Mouse (Mus musculus) spleen, postnatal 36 days (tissue): ENCODE measurements around the gene Pyroxd1.

Experiments
- DNase-seq, 2 experiments: peaks; one replicate each; pipeline ENCODE4 v3.0.0; 2022; ENCODE audit warnings: low spot score in 2 of 2, mixed read lengths in 1 of 2

Gene Pyroxd1

GRCm38 (mm10) chr6:142369568-142369967 lies 24.1 kb downstream of the Pyroxd1 start:
- DNase-seq: no peak

GRCm38 (mm10) chr6:142377081-142377480 lies 31.6 kb downstream of the Pyroxd1 start:
- no peak for DNase-seq

GRCm38 (mm10) chr6:142378576-142379330 lies 33.3 kb downstream of the Pyroxd1 start:
- no peak for DNase-seq

- no peak for DNase-seq
Measured at GRCm38 (mm10) chr6:142379961-142380360, 34.5 kb downstream of the Pyroxd1 start.

- DNase-seq: no peak
Measured at GRCm38 (mm10) chr6:142381615-142382014, 36.2 kb downstream of the Pyroxd1 start.

- no peak for DNase-seq
Measured at GRCm38 (mm10) chr6:142384521-142384920, 39.1 kb downstream of the Pyroxd1 start.

- no peak for DNase-seq
Measured at GRCm38 (mm10) chr6:142386285-142387010, 41.0 kb downstream of the Pyroxd1 start.

GRCm38 (mm10) chr6:142387011-142387754 lies 41.7 kb downstream of the Pyroxd1 start, which contains the start of the genes Recql and Golt1b:
Recql (minus strand) TSS chr6:142387087.
Golt1b (plus strand) TSS chr6:142387221.
- DNase-seq: peak; percentile 95 to 97

- no peak for DNase-seq
Measured at GRCm38 (mm10) chr6:142387755-142388271, 42.4 kb downstream of the Pyroxd1 start.

- DNase-seq: no peak
Measured at GRCm38 (mm10) chr6:142389101-142389500, 43.6 kb downstream of the Pyroxd1 start.

- no peak for DNase-seq
Measured at GRCm38 (mm10) chr6:142392312-142392711, 46.9 kb downstream of the Pyroxd1 start.

GRCm38 (mm10) chr6:142394669-142395068 lies 49.2 kb downstream of the Pyroxd1 start:
- no peak for DNase-seq

- DNase-seq: no peak
Measured at GRCm38 (mm10) chr6:142395756-142396155, 50.3 kb downstream of the Pyroxd1 start.

GRCm38 (mm10) chr6:142411140-142411539 lies 65.7 kb downstream of the Pyroxd1 start:
- DNase-seq: no peak
